Mouse (Mus musculus) megakaryocyte, embryonic 14.5 days (primary cell): ENCODE measurements around the gene Mark1.

ENCODE experiments used
- FLI1 ChIP-seq: IDR thresholded peaks from 2 replicates; pipeline ENCODE4 v1.6.1; 2012; ENCODE audit warnings: low read length, inconsistent platforms, mixed read lengths
- GATA1 ChIP-seq: IDR thresholded peaks from 3 replicates; pipeline ENCODE4 v1.6.1; 2012; ENCODE audit warnings: mixed read lengths, low read length, inconsistent platforms, borderline replicate concordance

- TF ChIP-seq GATA1 (no peak), FLI1 (no peak)
Observed at GRCm38 (mm10) chr1:184872069-184872819, 127.1 kb downstream of the Mark1 start.
